Mouse (Mus musculus) frontal cortex, adult (tissue): ENCODE measurements around the gene Tenm3.

Source experiments
- ATAC-seq: cut with Nextera tagmentation; 2 replicates; pipeline ENCODE4 v1.9.2; 2017; ENCODE audit warnings: mild to moderate bottlenecking, moderate library complexity, mixed read lengths; ENCODE audit not compliant: low TSS enrichment

Gene Tenm3

DNA sequence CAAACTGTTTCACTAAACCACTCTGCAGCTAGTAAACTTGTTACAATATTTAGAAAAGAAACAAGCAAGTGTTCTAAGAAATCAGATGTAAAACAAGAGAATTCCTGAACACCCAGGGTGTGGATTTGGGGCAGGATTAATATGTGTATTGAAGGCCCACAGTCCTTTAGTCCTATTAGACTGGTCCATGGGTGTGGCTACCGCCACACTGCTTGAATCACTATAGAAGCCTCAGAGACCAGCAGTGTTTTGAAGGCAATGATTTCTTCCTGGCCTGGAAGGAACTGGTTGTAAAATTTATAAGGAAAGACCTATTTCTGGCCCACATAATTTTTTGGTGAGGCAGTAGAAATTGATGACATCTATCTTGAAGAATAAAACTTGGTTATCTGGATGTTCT, 33.1 kb downstream of the Tenm3 start:
- ATAC-seq: no peak

DNA sequence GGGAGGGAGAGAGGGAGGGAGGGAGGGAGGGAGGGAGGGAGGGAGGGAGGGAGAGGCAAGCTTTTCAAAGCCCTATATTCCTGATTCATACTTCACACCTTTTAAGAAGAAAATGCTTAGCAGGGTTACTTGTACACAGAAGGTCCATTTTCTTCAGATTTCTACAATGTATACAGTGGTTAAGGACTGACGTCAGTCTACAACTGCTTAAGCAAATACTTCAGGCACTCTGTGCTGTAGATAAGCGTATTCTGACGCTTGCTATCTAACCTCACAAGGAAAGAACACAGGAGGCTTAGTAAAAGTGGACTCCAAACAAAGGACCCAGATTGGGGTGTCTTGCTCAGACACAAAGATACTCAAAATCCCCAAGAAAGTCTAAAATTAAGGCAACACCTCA, 34.6 kb downstream of the Tenm3 start:
- ATAC-seq: no peak

DNA sequence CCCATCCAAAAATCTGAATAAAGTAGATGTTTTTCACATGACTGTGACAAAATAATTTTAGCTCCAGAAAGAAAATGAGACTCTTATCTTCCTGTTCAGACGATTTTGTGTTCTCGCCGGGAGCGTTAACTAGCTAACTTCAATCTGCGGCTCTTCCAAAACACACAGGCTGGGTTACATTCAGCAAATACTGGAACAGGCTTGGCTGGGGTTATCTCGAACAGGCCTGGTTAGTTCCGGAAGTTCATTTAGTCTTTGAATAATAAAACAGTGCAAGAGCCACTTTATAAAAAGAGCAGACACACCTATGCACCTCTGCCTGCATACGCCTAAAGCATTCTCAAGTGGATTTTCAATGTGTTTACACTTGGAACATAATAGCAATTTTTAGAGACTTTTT, 40.7 kb downstream of the Tenm3 start:
- peak; percentile 38; the same call in 1 of the 2 replicates for ATAC-seq

DNA sequence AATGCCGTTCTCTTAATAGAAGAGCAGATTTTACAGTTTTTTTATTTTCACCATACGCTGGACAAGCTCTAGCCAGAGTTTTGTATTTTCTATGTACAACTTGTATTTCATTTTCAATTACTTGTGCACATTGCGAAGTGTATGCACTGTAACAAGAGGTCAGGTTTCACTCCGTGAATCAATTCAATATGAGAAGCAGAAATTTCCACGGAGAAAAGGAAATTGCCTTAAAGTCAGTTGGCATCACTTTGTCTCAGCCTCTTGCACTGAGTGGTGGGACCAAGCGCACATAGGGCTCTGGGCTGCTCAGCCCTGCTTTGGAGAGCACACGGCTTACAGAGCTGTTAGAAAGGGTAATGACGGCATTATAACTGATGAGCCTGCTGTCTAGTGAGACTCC, 41.5 kb downstream of the Tenm3 start:
- peak; percentile 44; the same call in 1 of the 2 replicates for ATAC-seq

DNA sequence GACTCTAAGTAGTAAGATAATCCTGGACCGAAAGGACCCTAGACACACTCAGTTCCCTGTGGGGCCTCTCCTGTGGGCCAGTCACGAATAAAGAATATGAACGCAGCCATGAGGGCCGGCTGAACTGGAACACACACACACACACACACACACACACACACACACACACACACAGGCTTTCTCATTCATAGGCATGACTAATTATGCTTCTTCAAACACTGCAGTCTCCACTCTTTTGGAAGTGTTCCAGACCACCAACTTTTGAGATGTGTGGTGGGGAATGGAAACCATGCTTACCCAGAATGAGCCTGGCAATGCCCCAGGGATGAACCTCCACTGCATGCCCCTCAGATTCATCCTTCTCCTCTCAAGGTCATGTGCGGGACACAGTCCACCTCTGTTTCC, 45.8 kb downstream of the Tenm3 start:
- no peak for ATAC-seq

DNA sequence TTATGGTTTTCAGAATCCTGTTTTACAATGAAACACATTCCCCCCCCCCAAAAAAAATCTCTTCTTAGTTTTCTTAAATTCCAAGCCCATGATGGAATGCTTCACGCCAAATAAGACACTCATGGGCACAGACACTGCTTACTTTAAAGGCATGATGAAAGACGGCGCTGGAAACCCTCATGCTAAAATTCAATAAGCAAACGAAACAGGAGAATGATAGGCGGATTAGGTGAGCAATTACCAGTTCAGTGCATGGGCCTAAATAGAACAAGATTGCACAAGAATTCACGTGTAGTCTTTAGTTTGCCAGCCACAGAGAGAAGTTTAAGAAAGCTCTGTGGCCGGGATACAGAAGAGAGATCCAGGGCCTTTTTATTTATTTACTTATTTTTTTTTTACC, 49.5 kb downstream of the Tenm3 start:
- ATAC-seq: no peak

DNA sequence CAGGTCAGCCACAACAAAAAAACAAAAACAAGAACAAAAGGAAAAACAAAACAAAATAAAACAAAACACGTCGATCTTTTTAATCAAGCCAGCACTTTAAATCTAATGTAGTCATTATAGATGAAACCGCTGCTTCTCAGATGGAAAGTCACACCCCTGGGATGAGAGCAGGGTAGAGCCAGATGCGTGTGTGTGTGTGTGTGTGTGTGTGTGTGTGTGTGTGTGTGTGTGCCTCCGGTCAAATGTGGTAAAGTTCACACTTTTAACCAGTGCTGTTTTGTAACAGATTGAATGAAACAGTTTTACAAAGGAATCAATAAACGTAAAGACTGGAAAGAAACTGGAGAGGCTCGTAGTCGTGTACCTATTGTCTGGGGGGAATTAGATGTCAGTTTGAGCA, 50.0 kb downstream of the Tenm3 start:
- ATAC-seq: no peak

DNA sequence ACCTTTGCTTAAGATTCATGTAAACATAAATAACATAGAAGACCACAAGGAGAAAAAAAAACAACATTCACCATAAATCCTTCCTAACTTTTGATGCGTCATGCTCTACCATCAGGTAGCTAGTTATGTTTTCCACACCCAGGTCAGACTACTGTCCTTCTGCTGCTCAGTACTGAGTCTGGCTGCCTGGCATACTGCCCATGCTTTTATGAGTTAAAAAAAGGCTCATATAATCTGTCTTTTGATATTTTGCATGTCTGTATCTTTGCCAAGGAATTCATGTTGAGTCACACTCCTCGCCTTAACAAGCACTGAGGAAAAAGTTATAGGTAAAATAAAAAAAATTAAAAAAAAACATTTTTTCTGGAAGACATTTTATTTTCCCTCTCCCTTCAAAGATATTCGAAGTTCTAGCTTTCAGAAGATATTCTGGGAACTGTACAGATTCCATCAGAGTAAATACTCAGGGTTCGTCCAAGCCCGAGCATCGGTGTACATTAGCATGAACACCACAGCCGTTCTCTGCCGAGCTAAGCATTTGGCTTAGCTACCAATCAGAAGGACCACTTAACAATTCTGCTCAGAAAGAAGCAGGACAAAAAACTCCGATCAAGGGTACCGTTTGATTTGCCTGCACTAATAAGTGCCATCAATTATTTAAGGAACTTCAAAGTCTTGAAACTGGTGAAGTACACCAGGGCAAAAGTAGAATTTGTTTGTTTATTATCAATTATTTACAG, 51.0 kb downstream of the Tenm3 start:
- ATAC-seq: no peak

DNA sequence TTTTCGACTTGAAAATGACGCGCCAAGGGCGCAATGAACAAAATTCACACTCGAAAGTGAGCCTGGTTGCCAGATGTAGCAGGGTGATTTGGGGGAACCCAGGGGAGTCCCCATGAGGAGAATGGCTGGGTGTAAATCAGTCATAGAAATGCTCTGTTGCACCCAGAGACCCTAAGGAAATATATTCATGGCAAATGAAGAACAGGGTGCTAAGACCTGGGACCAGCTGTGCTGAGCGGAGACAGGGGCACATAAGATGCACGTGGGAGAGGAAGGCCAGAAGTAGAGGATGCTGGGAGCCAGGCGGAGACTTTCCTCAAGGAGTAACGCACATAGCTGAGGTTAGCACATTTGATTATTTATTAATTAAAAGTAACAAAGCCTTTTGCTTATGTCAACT, 60.4 kb downstream of the Tenm3 start:
- ATAC-seq: no peak

DNA sequence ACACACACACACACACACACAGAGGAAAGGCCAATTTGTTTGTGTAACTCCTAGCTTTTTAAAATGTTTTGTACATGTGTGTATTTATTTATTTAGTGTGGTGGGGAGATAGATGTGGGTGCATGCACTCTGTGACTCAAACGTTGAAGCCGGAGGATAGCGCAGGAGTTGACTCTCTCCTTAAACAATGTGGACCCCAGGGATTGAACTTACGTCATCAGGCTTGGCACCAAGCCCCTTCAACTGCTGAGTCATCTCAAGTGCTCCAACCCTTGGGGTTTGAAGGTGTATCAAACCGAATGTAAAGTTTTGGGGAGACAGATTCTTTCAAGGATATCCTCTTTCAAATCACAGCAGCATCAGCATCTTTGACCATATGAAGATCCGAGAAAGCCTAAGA, 63.1 kb downstream of the Tenm3 start:
- ATAC-seq: no peak

DNA sequence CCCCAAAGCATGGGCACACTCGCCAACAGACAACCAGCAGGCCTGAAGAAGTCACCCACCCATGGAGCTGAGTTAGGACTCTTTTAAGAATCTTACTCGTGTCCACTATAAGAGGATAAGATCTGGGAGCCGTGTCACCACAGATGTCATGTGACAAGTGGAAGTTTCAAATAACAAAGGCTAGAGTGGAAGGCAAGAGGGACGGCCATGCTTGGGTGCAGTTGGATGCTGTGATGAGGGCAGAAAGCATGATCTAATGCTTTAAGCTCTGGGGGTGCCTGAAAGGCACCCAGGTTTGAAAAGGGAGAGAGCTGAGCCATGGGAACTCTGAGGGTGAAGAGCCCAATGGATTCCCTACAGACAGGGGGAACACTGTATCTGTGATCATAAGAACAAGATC, 64.6 kb downstream of the Tenm3 start:
- no peak for ATAC-seq

DNA sequence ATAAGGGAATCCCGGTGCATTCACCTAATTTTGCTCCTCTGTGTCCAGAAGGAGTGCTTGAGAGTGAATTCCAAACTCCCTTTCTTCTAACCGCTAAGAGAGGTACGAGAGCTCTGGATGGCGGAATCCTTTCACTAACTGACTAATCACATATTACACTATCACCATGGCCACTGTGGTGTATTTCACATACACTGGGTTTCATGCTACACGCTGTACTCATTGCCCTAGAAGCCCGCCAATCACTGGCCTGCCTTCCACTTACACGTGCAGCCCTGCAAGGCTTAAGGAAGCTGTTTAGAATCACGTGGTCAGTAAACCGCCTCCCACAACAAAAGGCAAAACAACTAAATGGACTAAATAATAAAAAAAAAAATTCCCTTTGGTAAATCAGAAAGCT, 67.7 kb downstream of the Tenm3 start:
- peak; percentile 68 for ATAC-seq

DNA sequence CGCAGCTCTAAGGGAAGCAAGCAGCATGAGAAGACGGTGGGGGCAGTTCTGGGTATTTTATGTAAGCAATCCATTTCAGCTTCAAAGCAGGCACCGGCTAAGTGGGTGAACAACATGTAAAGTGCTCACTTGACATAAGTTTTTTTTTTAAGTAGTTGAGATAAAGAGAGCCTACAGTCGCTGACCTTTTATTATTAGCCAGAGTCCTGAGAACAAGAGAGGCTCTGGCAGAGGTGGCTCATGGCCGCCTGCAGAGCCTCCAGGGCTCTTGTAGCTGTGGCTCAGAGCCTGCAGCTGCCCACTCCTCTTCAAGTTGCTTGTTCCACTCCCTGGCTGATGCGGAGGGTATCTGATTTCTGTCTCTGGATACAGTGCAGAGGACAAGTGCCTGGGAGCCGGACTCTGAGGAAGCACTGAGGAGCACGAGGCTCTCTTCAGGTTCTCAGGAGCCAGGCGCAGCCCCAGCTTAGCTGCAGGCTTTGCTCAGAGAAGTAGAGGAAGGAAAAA, 68.2 kb downstream of the Tenm3 start:
- ATAC-seq: peak; percentile 91

DNA sequence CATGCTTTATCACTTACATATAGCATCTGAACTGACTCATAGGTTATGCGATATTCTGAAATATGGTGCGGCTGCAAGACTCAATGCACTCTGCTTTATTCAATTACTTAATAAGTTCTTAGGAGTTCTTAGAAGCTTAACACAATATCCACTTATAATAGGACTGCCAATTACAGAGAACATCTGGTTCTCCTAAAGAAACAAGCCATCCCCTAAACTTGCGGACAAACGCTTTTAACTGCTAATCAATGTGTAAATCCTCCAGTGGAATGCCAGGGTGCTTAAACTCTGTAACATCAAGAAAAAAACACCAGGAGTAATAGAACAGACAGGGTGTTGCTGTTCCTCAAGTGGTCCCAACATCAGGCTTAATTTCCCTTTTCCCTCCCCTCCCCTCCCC, 68.9 kb downstream of the Tenm3 start:
- no peak for ATAC-seq

DNA sequence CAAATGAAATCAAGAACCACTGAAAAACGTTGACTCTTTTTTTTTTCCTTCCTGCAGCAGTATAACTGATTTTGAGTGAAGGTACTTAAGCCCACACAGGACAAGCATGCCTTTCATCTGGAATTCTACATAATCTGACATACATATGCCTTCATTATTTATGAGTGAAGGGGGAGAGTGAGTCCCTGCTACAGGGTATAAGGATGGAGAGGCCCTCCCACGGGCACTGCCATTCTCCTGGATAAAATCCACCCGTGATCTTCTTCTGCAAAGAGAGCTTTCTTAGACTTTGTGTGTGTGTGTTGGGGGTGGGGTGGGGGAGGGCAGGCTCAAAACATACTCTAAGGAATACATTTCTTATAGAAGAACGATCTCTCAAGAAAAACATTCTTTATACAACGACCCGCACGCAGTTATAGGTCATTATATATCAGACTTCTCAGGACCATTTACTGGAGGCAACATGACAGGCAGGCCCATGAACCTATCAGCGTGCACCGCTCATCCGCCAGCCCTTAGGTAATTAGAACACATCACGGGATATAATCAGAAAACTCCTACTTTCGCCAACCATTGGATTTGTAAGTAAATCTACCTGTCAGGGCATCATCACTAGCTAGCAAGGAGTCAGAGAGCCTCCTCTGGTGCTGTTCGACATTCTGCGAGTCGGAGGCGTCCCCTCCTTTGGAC, 77.1 kb downstream of the Tenm3 start:
- ATAC-seq: no peak

DNA sequence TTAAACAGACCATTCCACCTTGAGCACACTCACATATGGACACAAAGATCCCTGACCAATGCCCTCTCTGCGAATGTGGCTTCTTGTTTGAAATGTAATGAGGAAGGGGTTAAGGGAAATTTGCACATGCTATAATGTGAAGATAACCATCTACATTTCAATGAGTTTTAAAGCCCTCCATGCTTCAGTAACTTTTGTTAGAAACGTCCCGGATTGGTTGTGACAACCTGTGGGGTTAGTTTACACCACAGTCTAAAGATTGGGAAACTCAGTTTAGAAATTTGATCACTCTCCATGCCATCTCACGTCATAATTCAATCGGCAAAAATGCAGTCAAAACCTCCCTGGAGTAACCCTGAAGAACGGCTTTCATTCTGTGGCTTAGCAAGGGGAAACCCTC, 78.5 kb downstream of the Tenm3 start:
- ATAC-seq: no peak

DNA sequence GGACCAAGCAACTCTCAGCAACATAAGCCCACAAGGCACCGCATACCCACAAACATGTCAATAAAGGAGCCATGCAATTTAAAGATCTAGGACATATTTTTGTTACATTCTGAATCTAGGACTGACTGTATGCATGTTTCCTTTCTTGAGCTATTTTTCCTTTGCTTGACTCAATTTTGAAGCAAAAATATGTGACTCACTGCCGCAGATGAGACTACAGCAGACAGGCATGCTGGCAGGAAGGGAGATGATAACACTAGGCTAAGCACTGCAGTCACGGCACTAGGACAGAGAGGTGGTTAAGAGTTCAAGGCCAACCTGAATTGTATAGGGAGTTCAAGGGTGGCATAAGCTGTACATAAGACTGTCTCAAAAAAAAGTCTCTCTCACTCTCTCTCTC, 79.7 kb downstream of the Tenm3 start:
- peak; percentile 81 for ATAC-seq

DNA sequence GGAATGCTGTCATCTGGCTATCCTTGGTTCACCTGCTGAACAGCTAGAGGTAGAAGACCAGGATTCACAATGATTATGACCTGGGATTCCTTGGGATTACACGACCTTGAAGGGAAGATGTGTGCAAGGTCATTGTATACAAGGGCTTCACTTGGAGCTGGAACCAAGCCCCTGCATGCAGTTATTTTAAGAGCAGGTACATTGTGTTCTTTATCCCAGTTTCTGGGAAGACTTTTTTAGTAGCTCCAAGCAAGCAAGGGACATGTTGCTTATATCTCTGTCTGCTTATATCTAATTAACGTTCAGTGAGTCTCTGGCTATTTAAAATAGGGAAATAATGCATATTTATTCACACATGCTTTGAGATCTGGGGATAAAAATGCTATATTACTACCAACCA, 86.9 kb downstream of the Tenm3 start:
- ATAC-seq: no peak

DNA sequence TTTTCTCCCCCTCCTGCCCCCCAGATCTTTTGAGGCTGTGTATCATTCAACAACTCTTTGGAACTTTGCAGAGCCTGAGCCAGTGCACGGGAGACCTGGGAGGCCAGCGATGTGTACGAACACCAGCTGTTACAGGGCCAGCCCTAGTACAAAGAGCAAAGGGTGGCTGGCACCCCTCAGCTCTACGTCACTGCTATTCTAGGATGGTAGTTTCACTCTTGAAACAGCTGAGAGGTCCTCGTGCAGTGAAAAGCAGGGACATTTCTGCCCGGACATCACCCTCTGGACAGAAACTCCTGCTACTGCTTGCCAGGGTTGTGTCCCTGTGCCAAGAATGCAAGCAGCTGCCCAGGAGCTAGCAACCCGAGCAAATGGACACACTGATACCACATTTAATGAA, 88.3 kb downstream of the Tenm3 start:
- ATAC-seq: no peak

DNA sequence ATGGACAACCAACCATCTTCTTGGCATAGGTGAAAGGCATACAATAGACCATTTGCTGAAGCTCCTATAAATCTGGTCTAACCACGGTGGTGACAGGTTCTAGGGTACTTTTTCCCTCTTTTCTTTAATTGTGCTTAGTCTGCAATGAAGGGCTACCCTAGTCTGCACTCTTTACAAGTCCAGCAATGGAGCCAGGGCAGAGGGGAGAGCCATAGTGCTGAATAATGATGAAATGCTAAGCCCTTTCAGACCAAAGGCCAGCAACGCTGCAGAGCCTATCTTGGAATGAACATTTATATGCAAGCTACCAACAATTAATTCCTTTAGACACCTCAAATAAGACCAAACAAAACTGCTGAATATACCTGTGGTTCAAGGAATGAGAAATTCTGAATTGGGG, 88.8 kb downstream of the Tenm3 start:
- ATAC-seq: no peak

DNA sequence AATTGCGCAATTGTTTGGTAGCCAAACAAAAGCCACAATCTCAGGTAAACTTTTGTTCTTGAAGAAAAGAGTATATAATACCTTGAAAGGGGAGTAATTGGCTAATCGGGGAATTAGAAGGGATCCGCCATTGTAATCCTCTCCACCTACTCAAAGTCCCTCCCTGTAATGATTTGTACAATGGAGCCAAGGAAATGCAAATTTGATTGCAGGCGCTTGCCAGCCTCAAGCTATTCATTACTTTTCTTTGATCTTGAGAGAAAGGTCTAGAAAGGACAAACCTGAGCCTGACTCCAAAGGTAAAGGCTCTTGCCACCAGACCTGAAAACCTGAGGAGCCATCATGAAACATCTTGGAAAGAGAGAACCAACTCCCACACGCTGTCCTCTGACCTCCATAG, 91.8 kb downstream of the Tenm3 start:
- no peak for ATAC-seq

DNA sequence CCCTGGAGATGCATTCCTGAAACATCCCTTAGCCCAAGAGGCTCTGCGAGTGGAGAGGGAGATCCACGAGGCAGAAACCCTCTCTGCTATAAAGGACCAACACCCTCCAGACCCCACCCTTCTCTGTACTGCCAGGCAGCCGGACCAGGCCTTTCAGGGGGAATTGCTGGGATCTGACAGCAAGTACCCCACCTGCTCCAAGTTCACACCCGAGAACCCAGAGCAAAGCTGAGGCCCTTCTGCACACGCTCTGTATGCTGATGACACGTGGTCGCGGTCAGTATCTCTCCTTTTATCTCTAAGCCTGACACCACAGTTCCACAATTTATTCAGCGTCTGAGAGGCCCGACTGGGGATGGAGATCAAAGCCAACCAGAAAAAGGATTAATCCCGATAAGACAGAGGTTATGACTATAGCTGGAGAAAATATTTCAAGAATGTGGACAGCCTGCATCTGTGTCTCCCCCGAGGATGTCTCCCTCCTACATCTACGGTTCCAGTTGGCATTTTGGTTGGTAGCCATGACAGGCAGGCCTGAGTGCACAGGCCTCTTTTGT, 95.2 kb downstream of the Tenm3 start:
- no peak for ATAC-seq

DNA sequence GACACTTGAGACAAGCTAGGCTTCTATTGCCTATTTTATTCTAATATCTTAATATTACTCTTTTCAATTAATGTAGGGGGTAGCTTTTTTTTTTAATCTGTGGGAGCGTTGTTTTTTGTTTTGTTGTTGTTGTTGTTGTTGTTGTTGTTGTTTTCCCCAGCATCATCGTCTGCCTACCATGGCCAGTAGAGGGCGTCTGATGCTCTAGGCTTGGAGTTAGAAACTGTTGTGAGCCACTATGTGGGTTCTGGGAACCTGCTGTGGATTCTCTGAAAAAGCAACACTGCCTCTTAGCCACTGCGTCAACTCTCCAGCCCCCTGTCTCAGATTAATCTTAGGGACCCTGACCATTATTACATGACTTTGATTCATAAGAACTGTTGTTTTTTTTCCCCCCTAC, 99.8 kb downstream of the Tenm3 start:
- ATAC-seq: no peak
